Mouse (Mus musculus) naive thymus-derived CD4-positive, alpha-beta T cell, adult 2 months (primary cell): ENCODE results near the gene Gm21992.
A peak's percentile ranks its signal among the peaks of the same experiment; 100 is the strongest.

Experiments used
- DNase-seq: peaks from one replicate; pipeline ENCODE4 v3.0.0-alpha.2; 2011; ENCODE audit warnings: low read depth

The Gm21992 gene

DNA sequence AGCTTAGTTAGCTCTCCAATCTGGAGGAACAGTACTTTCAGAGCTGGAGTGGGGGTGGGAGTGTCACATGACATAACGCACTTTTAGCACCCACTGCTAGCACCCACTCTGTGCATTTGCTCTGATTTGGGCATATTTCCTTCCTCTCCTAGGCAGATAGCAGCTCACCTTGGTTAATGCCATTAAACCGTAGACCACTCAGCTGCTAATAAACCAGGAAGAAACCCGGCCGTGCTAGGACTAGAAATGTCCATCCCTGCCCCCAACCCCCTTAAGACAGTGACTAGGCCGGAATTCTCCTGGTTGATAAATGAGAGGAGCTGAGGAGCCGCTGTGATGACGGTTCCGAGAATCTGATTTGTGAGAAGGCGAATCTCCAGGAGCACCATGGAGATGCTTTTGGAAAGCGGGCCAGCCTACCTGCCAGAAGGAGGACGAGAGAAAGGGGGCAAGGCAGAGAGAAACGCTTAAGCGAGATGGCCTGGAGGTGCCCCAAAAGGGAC lies 100.3 kb downstream of the Gm21992 start, which contains the start of gene Sptbn2:
TSS of gene Sptbn2 (plus strand) at position 70 of the 503 bp plus-strand sequence.
- DNase-seq, result no peak

DNA sequence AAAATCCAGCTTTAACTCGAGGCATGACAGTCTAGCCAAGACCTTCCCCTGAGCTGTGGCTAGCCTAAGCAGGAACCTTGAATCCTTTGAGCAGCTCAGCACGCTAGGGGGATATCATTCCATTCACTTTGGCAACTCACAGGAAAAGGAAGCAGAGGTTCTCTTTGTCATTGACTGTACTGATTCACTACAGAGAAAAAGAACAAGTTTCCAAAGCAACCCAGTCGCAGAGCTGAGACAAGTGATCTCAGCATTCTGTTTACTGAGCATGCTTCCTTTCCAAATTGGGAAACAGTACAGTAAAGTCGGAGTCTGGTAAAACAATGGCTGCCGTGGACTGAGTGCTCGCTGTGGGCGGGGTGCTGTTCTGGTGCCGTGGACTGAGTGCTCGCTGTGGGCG lies 102.6 kb downstream of the Gm21992 start:
- no peak for DNase-seq

DNA sequence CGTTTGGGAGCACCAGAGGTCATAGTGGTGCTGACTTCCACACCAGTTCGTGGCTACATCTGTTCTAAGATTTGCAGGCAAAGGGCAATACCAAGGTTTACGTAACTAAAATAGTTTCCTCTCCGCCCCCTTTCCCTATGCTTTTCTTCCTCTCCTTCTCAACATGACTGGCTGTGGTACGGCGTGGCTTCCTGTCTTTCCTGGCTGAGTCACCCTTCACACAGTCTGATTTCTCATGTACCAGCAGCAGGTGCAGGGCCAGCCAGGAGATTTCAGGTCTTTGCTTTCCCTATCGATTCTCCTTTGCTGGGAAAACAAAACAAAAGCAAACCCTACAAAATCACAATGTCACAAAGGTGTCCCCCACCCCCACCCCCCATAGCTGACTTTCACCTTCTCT lies 110.2 kb downstream of the Gm21992 start:
- DNase-seq, result no peak

DNA sequence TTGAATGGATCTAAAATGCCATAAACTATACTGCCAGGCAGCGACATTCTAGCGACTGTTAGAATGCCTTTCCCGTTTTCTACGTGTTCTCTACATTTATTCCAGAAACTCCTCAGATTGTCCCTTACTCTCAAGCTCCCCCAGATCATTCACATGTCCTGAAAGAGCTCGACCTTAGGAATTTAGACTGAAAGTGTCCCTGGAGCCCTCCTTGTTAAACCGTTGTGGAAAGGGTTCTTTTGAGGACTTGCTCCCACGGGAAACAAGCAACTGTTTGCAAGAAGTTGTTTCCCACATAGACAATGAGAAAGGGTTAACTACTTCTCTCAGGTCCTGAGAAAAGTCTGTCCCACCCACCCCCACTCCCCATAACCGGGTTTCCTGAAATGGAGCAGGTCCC lies 110.8 kb downstream of the Gm21992 start:
- no peak for DNase-seq

DNA sequence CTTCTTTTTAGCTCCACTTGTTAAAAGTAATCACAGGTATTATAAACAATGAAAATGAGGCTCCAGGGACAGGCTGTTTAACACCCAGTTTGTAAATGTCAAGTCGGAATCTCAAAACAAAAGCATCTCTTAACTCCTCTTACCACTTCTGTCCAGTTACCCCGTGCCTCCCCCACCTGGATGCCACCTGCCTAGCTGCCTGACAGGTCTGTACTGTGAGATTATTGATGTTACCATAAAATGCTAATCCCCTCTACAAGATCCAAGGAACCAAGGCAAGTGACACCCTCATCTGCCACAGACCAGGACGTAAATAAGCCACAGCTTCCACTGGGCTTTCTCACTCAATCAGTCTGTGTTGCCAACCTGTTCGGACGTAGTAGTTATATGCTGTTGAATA lies 111.6 kb downstream of the Gm21992 start:
- DNase-seq, result no peak

DNA sequence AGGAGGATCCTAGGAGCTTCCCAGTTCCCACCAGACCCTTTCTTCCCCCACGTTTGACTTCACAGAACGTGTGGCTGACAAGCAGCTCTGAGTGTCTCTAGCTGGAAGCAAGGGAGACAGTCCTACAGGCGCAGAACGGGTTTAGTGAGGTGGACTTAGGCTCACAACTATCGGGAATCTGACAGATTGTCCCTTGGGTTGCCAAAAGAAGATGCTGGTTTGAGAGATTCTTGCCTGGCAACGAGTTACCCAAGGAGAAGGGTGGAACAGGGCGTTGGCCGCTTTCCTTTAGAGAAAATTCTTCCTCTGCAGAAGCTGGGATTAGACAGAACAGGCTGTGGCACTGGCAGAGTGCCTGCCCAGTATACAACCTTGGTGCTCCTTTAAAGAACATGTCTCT lies 112.6 kb downstream of the Gm21992 start:
- no peak for DNase-seq

DNA sequence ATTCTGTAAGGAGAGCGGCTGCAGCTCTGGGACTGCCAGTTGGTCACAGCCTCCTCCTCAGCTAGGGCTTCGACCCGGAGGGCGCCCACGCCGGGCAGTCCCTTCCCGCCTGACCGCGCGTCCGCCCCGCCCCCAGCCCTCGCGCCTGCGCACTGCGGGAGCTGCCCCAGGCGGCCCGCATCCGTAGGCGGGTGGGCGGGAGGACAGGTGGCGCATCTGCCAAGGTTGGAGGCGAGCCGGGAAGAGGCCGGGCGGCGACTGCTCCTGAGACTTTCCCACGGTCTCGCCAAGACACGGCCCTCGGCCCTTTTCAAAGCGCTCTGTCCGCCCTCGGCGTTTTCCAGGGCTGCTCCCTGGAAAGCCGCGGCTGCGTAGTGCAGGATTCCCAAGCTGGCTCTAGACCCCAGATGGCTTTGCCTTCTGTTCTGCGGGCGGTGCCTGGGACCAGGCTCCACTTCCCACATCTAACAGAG lies 113.2 kb downstream of the Gm21992 start, which contains the start of gene Gm960:
TSS of gene Gm960 (minus strand) at position 464 of the 473 bp plus-strand sequence.
- DNase-seq, result peak; percentile 14

DNA sequence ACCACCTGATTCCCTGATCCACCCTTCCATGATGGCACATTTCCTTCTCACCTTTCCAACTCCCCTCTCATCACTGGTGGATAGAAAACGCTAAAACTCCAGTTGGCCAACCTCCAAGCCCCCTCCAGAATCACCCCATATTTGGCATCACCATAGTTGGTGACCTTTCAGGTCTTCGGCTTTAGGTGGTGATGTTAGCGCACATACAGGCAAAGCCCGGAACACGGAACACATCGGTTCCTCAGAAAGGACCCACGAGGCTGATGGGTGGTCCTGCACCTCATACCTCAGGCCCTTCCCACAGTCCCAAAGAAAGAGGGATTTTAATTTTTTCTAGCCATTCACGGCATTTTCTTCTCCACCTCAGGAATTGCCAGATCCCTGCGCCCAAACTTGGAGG lies 113.7 kb downstream of the Gm21992 start:
- DNase-seq, result no peak

DNA sequence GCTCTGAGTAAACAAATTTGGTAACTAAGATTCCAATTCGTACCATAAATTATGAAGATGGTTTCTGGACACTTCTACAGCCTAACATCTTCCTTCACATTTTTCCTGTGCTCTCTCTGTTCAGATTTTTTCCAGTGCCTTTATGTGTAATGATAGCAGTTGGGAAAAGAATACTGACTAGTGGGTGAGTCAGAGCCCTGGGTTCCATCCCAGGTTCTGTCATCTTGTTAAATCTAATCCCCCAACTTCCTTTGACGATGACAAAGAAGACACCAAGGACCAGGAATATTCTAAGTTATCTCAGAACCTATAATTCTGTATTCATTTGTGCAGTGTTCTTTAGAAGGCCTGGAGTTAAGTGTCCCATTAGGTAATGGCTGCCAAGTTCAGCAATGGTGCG lies 114.3 kb downstream of the Gm21992 start:
- no peak for DNase-seq

DNA sequence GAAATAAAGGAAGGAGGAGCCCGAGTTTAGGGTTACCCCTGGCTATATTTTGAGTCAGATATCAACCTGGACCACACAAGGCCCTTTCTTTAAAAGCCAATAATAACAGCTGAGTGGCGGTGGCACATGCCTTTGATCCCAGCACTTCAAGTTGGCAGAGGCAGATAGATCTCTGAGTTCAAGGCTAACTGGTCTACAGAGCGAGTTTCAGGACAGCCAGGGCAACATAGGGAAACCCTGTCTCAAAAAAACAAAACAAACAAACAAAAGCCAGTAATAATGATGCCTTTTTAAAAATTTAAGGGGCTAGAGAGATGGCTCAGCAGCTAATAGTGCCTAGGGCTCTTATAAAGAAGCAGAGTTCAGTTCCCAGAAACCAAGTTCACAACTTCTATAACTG lies 117.1 kb downstream of the Gm21992 start:
- no peak for DNase-seq
